Mouse (Mus musculus): Measurements from ENCODE around the gene Nmt1. TPM values are rescaled to one million over a fixed set of nuclear protein-coding genes. Genes with fewer than 3 reads are reported as not detected.

The Nmt1 gene
- total and polyA plus RNA-seq, 2 experiments from 2014 or later: 39.8 to 71.5 TPM

DNA sequence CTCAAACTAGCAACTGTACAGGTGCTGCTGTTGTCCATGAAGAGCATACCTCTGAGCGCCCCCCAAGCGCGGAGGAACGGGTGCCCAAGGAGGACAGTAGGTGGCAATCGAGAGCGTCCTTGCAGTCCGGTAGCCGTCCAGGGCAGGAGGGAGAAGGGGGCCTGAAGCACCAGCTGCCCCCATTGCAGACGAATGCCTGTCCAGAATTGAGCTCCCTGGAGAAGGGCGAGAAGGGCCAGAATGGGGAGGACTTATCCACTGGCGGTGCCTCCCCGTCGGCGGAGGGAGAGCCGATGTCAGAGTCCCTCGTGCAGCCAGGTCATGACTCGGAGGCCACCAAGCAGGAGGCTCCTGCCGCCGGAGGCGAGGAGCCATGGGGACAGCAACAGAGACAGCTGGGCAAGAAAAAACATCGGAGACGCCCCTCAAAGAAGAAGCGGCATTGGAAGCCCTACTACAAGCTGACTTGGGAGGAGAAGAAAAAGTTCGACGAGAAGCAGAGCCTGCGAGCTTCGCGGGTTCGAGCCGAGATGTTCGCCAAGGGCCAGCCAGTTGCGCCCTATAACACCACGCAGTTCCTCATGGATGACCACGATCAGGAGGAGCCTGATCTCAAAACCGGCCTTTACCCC lies 89.1 kb downstream of the Nmt1 start:
- H3K36me3 ChIP-seq (ENCODE audit: insufficient read depth, low read length): no peaks in the 10 kb centered on the region
- WGBS: under 1% methylated on average over 35 of the region's 35 CpGs
- peaks cover 10% of the 10 kb centered on the region for H3K4me1 ChIP-seq (ENCODE audit: insufficient read depth, low read length)
- ATAC-seq (peak; percentile 21), DNase-seq (ENCODE audit: low spot score) (peak; percentile 86)
- H3K27ac ChIP-seq: peak overlapping the region; percentile 86
- peak overlapping the region; percentile 91 for H3K4me2 ChIP-seq (ENCODE audit: low read depth, low read length)
- no peaks in the 10 kb centered on the region for H3K9me3 ChIP-seq (ENCODE audit: low read length)
- no peaks in the 10 kb centered on the region for H3K27me3 ChIP-seq (ENCODE audit: insufficient read depth, low read length)
- H3K4me3 ChIP-seq (ENCODE audit: low read length): peak overlapping the region; percentile 49
- peak overlapping the region; percentile 61 for H3K9ac ChIP-seq (replicated peaks; ENCODE audit: low read length)
- TF ChIP-seq CTCF (IDR thresholded peaks at IDR 0.05; ENCODE audit: low read depth): peak; percentile 85

GRCm38 (mm10) chr11:103117591-103118009 lies 89.6 kb downstream of the Nmt1 start:
- Histone ChIP-seq H3K9me3 (ENCODE audit: low read length) (no peaks in the 10 kb centered on the region), H3K4me1 (ENCODE audit: insufficient read depth, low read length) (peaks cover 10% of the 10 kb centered on the region), H3K9ac (replicated peaks; ENCODE audit: low read length) (peak overlapping the region; percentile 61), H3K36me3 (ENCODE audit: insufficient read depth, low read length) (no peaks in the 10 kb centered on the region), H3K27ac (peak overlapping the region; percentile 86), H3K4me3 (ENCODE audit: low read length) (peak overlapping the region; percentile 49), H3K27me3 (ENCODE audit: insufficient read depth, low read length) (no peaks in the 10 kb centered on the region), H3K4me2 (ENCODE audit: low read depth, low read length) (peak overlapping the region; percentile 91)
- peak; percentile 62 for DNase-seq (ENCODE audit: low spot score)
- no peak for TF ChIP-seq CTCF (IDR thresholded peaks at IDR 0.05; ENCODE audit: low read depth)
- no peak for ATAC-seq
- WGBS: under 1% methylated on average over 38 of the region's 38 CpGs

Small RNA genes lying within 50 kb of the gene (microRNA-seq; reads per million reads assigned to microRNA genes)
- gene Mir6931: 0.35 to 1.1 reads per million in 2 experiments

Other genes starting within 250 kb of the Nmt1 start
- 13.2 and 18.0 TPM in 2 replicates for gene Gjc1, start 208.5 kb upstream of the Nmt1 start, total RNA-seq (2014; rRNA removed)
- gene Gjc1, start 208.5 kb upstream of the Nmt1 start, polyA plus RNA-seq (2015; fragmentation: Nextera tagmentation; extraction: Ambion mirVana): 21.3 and 24.1 TPM in 2 replicates
- gene Higd1b, start 192.3 kb upstream of the Nmt1 start, total RNA-seq (2014; rRNA removed): 12.4 and 15.8 TPM in 2 replicates
- 14.5 and 15.0 TPM in 2 replicates for gene Higd1b, start 192.3 kb upstream of the Nmt1 start, polyA plus RNA-seq (2015; fragmentation: Nextera tagmentation; extraction: Ambion mirVana)
- 63.8 and 70.8 TPM in 2 replicates for gene Eftud2, start 147.2 kb upstream of the Nmt1 start, total RNA-seq (2014; rRNA removed)
- 104 and 106 TPM in 2 replicates for gene Eftud2, start 147.2 kb upstream of the Nmt1 start, polyA plus RNA-seq (2015; fragmentation: Nextera tagmentation; extraction: Ambion mirVana)
- 0.25 and 0.31 TPM in 2 replicates for gene Ccdc103, start 147.0 kb upstream of the Nmt1 start, total RNA-seq (2014; rRNA removed)
- 2.2 and 2.4 TPM in 2 replicates for gene Ccdc103, start 147.0 kb upstream of the Nmt1 start, polyA plus RNA-seq (2015; fragmentation: Nextera tagmentation; extraction: Ambion mirVana)
- not detected in 2 replicates for gene Fam187a, start 143.0 kb upstream of the Nmt1 start, total RNA-seq (2014; rRNA removed)
- gene Fam187a, start 143.0 kb upstream of the Nmt1 start, polyA plus RNA-seq (2015; fragmentation: Nextera tagmentation; extraction: Ambion mirVana): not detected in 2 replicates
- 79.1 and 105 TPM in 2 replicates for gene Gfap, start 127.3 kb upstream of the Nmt1 start, total RNA-seq (2014; rRNA removed)
- gene Gfap, start 127.3 kb upstream of the Nmt1 start, polyA plus RNA-seq (2015; fragmentation: Nextera tagmentation; extraction: Ambion mirVana): 74.4 and 89.2 TPM in 2 replicates
- gene Kif18b, start 103.1 kb upstream of the Nmt1 start, total RNA-seq (2014; rRNA removed): 9.2 and 11.7 TPM in 2 replicates
- gene Kif18b, start 103.1 kb upstream of the Nmt1 start, polyA plus RNA-seq (2015; fragmentation: Nextera tagmentation; extraction: Ambion mirVana): 1.9 and 2.1 TPM in 2 replicates
- 61.0 and 65.6 TPM in 2 replicates for gene C1ql1, start 81.5 kb upstream of the Nmt1 start, total RNA-seq (2014; rRNA removed)
- 16.9 and 18.9 TPM in 2 replicates for gene C1ql1, start 81.5 kb upstream of the Nmt1 start, polyA plus RNA-seq (2015; fragmentation: Nextera tagmentation; extraction: Ambion mirVana)
- 176 and 187 TPM in 2 replicates for gene Dcakd, start 143 bp downstream of the Nmt1 start, total RNA-seq (2014; rRNA removed)
- gene Dcakd, start 143 bp downstream of the Nmt1 start, polyA plus RNA-seq (2015; fragmentation: Nextera tagmentation; extraction: Ambion mirVana): 138 and 149 TPM in 2 replicates
- gene Plcd3, start 73.5 kb downstream of the Nmt1 start, total RNA-seq (2014; rRNA removed): 9.4 and 13.8 TPM in 2 replicates
- 3.9 and 4.8 TPM in 2 replicates for gene Plcd3, start 73.5 kb downstream of the Nmt1 start, polyA plus RNA-seq (2015; fragmentation: Nextera tagmentation; extraction: Ambion mirVana)
- gene Acbd4, start 73.5 kb downstream of the Nmt1 start, total RNA-seq (2014; rRNA removed): 13.2 and 19.0 TPM in 2 replicates
- gene Acbd4, start 73.5 kb downstream of the Nmt1 start, polyA plus RNA-seq (2015; fragmentation: Nextera tagmentation; extraction: Ambion mirVana): 18.5 and 20.8 TPM in 2 replicates
- 15.1 and 15.8 TPM in 2 replicates for gene Hexim1, start 88.0 kb downstream of the Nmt1 start, total RNA-seq (2014; rRNA removed)
- 4.4 and 5.1 TPM in 2 replicates for gene Hexim1, start 88.0 kb downstream of the Nmt1 start, polyA plus RNA-seq (2015; fragmentation: Nextera tagmentation; extraction: Ambion mirVana)
- gene Hexim2, start 104.2 kb downstream of the Nmt1 start, total RNA-seq (2014; rRNA removed): 28.9 and 40.4 TPM in 2 replicates
- gene Hexim2, start 104.2 kb downstream of the Nmt1 start, polyA plus RNA-seq (2015; fragmentation: Nextera tagmentation; extraction: Ambion mirVana): 30.2 and 30.7 TPM in 2 replicates
- gene Fmnl1, start 142.9 kb downstream of the Nmt1 start, total RNA-seq (2014; rRNA removed): 12.8 and 15.5 TPM in 2 replicates
- 6.4 and 6.9 TPM in 2 replicates for gene Fmnl1, start 142.9 kb downstream of the Nmt1 start, polyA plus RNA-seq (2015; fragmentation: Nextera tagmentation; extraction: Ambion mirVana)
- not detected in 2 replicates for gene 1700023F06Rik, start 180.4 kb downstream of the Nmt1 start, total RNA-seq (2014; rRNA removed)
- gene 1700023F06Rik, start 180.4 kb downstream of the Nmt1 start, polyA plus RNA-seq (2015; fragmentation: Nextera tagmentation; extraction: Ambion mirVana): 3.7 and 4.7 TPM in 2 replicates
- 1.4 and 1.5 TPM in 2 replicates for gene Spata32, start 190.2 kb downstream of the Nmt1 start, total RNA-seq (2014; rRNA removed)
- 1.6 TPM in 2 replicates for gene Spata32, start 190.2 kb downstream of the Nmt1 start, polyA plus RNA-seq (2015; fragmentation: Nextera tagmentation; extraction: Ambion mirVana)
- gene Map3k14, start 239.3 kb downstream of the Nmt1 start, total RNA-seq (2014; rRNA removed): 6.7 and 9.3 TPM in 2 replicates
- 1.2 and 1.5 TPM in 2 replicates for gene Map3k14, start 239.3 kb downstream of the Nmt1 start, polyA plus RNA-seq (2015; fragmentation: Nextera tagmentation; extraction: Ambion mirVana)